Mouse (Mus musculus) adrenal gland, postnatal 36 days (tissue): Measurements from ENCODE around the gene Cep164. TPM values are rescaled to one million over a fixed set of nuclear protein-coding genes. Genes with fewer than 3 reads are reported as not detected.

Experiments
- total RNA-seq, 2 experiments: library from RNA; stranded (reverse); gene quantifications; 2 replicates each; pipeline ENCODE4 v1.2.3; 2021

The Cep164 gene
- total RNA-seq, 2 experiments from 2014 or later, result 11.6 to 12.2 TPM

Other genes with a start within 250 kb of the Cep164 start
- gene Bace1, start 9.9 kb upstream of the Cep164 start, total RNA-seq, result 10 to 100 TPM; 24.3 to 32.0 TPM
- 10 to 100 TPM; 26.9 to 28.6 TPM for gene Pcsk7, start 77.8 kb upstream of the Cep164 start, total RNA-seq
- 10 to 100 TPM; 42.5 to 46.6 TPM for gene Rnf214, start 78.2 kb upstream of the Cep164 start, total RNA-seq
- gene Tagln, start 107.4 kb upstream of the Cep164 start, total RNA-seq, result 100 to 1,000 TPM in 1 of 2 experiments, 10 to 100 TPM in 1; 90.4 to 182 TPM
- 100 to 1,000 TPM; 161 to 261 TPM for gene Sidt2, start 126.6 kb upstream of the Cep164 start, total RNA-seq
- gene Pafah1b2, start 184.0 kb upstream of the Cep164 start, total RNA-seq, result 100 to 1,000 TPM; 148 to 173 TPM
- gene Sik3, start 184.1 kb upstream of the Cep164 start, total RNA-seq, result 10 to 100 TPM; 55.1 to 60.0 TPM